9 mouse cellular contexts compared by ENCODE assay signal in genomic region chr10:7470457-7470856, GRCm38 (mm10). TPM values are rescaled to one million over a fixed set of nuclear protein-coding genes. Genes with fewer than 3 reads are reported as not detected.
A peak's percentile ranks its signal among the peaks of the same experiment; 100 is the strongest.
DNase-seq lines count a peak whose midpoint lies in the region; ATAC-seq and TF ChIP-seq lines count a peak whose summit lies in the region.
"Had no signal": no experiment of that assay in that cellular context is flagged by ENCODE, and none has a peak within 500 bp of the region (broad histone marks: within the 10 kb centered on the region; RNA-seq: fewer than 3 reads in every experiment).

No protein-coding gene starts in this region.

- H3K4me2 ChIP-seq in embryonic facial prominence, embryonic 12.5 days (replicated peaks), result peak overlapping the region; percentile 44
- H3K4me2 ChIP-seq in intestine, embryonic 15.5 days (replicated peaks), result peak overlapping the region; percentile 51

- H3K27ac ChIP-seq in layer of hippocampus, adult 2 months, result no peak overlapping the region
- no peak overlapping the region for H3K27ac ChIP-seq in embryonic facial prominence, embryonic 12.5 days
- no peak overlapping the region for H3K27ac ChIP-seq in intestine, embryonic 15.5 days

- 11% methylated on average over 7 of the region's 7 CpGs for WGBS in embryonic facial prominence, embryonic 12.5 days
- 7% methylated on average over 7 of the region's 7 CpGs for WGBS in intestine, embryonic 15.5 days

- no peaks in the 10 kb centered on the region for H3K9me3 ChIP-seq in embryonic facial prominence, embryonic 12.5 days
- no peaks in the 10 kb centered on the region for H3K9me3 ChIP-seq in intestine, embryonic 15.5 days

- DNase-seq in layer of hippocampus, adult 2 months (ENCODE audit: low spot score in 2 of 2), result no peak
- no peak for DNase-seq in layer of hippocampus, adult 18-20 months (ENCODE audit: low spot score in 2 of 2)
- peak; percentile 18 for DNase-seq in naive thymus-derived CD4-positive, alpha-beta T cell, adult 2 months (ENCODE audit: low read depth)
- DNase-seq in testis, postnatal 10 days (ENCODE audit: low spot score), result no peak
- DNase-seq in spleen, postnatal 14 days (ENCODE audit: low spot score in 2 of 2), result no peak
- no peak for DNase-seq in frontal cortex, postnatal 14 days (ENCODE audit: low spot score in 2 of 2)

- no peaks in the 10 kb centered on the region for H3K36me3 ChIP-seq in embryonic facial prominence, embryonic 12.5 days
- no peaks in the 10 kb centered on the region for H3K36me3 ChIP-seq in intestine, embryonic 15.5 days

- H3K9ac ChIP-seq in embryonic facial prominence, embryonic 12.5 days, result no peak overlapping the region
- no peak overlapping the region for H3K9ac ChIP-seq in intestine, embryonic 15.5 days

- no peak for ATAC-seq in embryonic facial prominence, embryonic 12.5 days (ENCODE audit: insufficient number of reproducible peaks, insufficient read depth, low FRiP score, low TSS enrichment)
- ATAC-seq in intestine, embryonic 15.5 days, result 0 out of 2 replicates have a peak, but pooled peaks have one; percentile 34
- ATAC-seq: inflammation-experienced regulatory T-cells, adult 6 months had no signal

- peak overlapping the region; percentile 24; the same call in 1 of the 2 replicates for H3K4me3 ChIP-seq in layer of hippocampus, adult 2 months
- H3K4me3 ChIP-seq in embryonic facial prominence, embryonic 12.5 days, result no peak overlapping the region
- peak overlapping the region; percentile 20 for H3K4me3 ChIP-seq in intestine, embryonic 15.5 days (replicated peaks)

- no peaks in the 10 kb centered on the region for H3K27me3 ChIP-seq in embryonic facial prominence, embryonic 12.5 days
- H3K27me3 ChIP-seq in intestine, embryonic 15.5 days (replicated peaks), result no peaks in the 10 kb centered on the region

- TF ChIP-seq CTCF in layer of hippocampus, adult 2 months (conservative IDR thresholded peaks at IDR 0.05), result no peak

- no peaks in the 10 kb centered on the region for H3K4me1 ChIP-seq in embryonic facial prominence, embryonic 12.5 days
- H3K4me1 ChIP-seq in intestine, embryonic 15.5 days (replicated peaks), result no peaks in the 10 kb centered on the region

RNA-seq across cellular contexts. Expression of gene Ulbp1, which starts 3.0 kb away (rescaled TPM):
- under 1 TPM; 0.08 to 0.42 TPM for total RNA-seq in layer of hippocampus, adult 2 months (2021)
- total RNA-seq in layer of hippocampus, adult 18-20 months (2021), result under 1 TPM; 0.10 to 0.15 TPM
- polyA plus RNA-seq in embryonic facial prominence, embryonic 12.5 days (2016; fragmentation: Nextera tagmentation; extraction: Ambion mirVana), result 2.3 and 2.4 TPM in 2 replicates
- 3.5 and 4.8 TPM in 2 replicates for polyA plus RNA-seq in intestine, embryonic 15.5 days (2015; fragmentation: Nextera tagmentation; extraction: Ambion mirVana)
